In genomic region chr17:29790231-29790740, GRCm38 (mm10) we compare ENCODE assay signal across 12 mouse cellular contexts.
DNase-seq lines count a peak whose midpoint lies in the region; ATAC-seq and TF ChIP-seq lines count a peak whose summit lies in the region.
"Had no signal": no experiment of that assay in that cellular context is flagged by ENCODE, and none has a peak within 500 bp of the region (broad histone marks: within the 10 kb centered on the region; RNA-seq: fewer than 3 reads in every experiment).

No protein-coding gene starts in this region.

- TF ChIP-seq POLR2A in thymus, adult 2 months (IDR thresholded peaks at IDR 0.05; ENCODE audit: control insufficient read depth, extremely low read depth, insufficient read depth, low read length, poor library complexity), result no peak

- 84% methylated on average over 12 of the region's 12 CpGs for WGBS in hindbrain, embryonic 13.5 days
- whole genome bisulfite sequencing in hindbrain, embryonic 16.5 days, result 72% methylated on average over 12 of the region's 12 CpGs
- 51% methylated on average over 12 of the region's 12 CpGs for WGBS in heart, embryonic 16.5 days
- WGBS in thymus, adult 2 months, result 94% methylated on average over 12 of the region's 12 CpGs

- H3K4me3 ChIP-seq in hindbrain, embryonic 13.5 days, result no peak overlapping the region
- no peak overlapping the region for H3K4me3 ChIP-seq in hindbrain, embryonic 16.5 days (ENCODE audit: low read length)
- H3K4me3 ChIP-seq in heart, embryonic 16.5 days (ENCODE audit: low read length), result no peak overlapping the region
- H3K4me3 ChIP-seq in thymus, adult 2 months (ENCODE audit: control insufficient read depth, insufficient read depth, low read length), result no peak overlapping the region
- H3K4me3 ChIP-seq: liver, embryonic 12.5 days had no signal

- H3K27me3 ChIP-seq in hindbrain, embryonic 13.5 days, result no peaks in the 10 kb centered on the region
- H3K27me3 ChIP-seq in hindbrain, embryonic 16.5 days (replicated peaks; ENCODE audit: control insufficient read depth, insufficient read depth, low read length), result no peaks in the 10 kb centered on the region
- no peaks in the 10 kb centered on the region; the same call in 1 of the 2 replicates for H3K27me3 ChIP-seq in heart, embryonic 16.5 days (ENCODE audit: control insufficient read depth, insufficient read depth, low read length)
- no peaks in the 10 kb centered on the region for H3K27me3 ChIP-seq in thymus, adult 2 months (ENCODE audit: control insufficient read depth, insufficient read depth, low read length)

- no peak for TF ChIP-seq CTCF in thymus, adult 2 months (IDR thresholded peaks at IDR 0.05; ENCODE audit: borderline replicate concordance, control insufficient read depth, extremely low read depth, insufficient read depth, low read length, poor library complexity)

- peak; percentile 73 for DNase-seq in brain, adult 2 months (ENCODE audit: low read depth, low spot score)
- DNase-seq in cerebellum, adult 9-10 months, result peak; percentile 78
- DNase-seq in B cell, adult 2 months, result no peak
- no peak for DNase-seq in thymus, adult 2 months
- DNase-seq: kidney, adult 11 months; kidney, postnatal 36 days; midbrain, embryonic 14.5 days; right cerebral cortex, postnatal 14 days had no signal

- H3K27ac ChIP-seq in hindbrain, embryonic 13.5 days, result 0 out of 2 replicates have a peak overlapping the region, but pooled peaks have one; percentile 4
- no peak overlapping the region for H3K27ac ChIP-seq in hindbrain, embryonic 16.5 days (ENCODE audit: low read depth, low read length)
- peak overlapping the region; percentile 79 for H3K27ac ChIP-seq in heart, embryonic 16.5 days (ENCODE audit: low read length)
- H3K27ac ChIP-seq in thymus, adult 2 months (ENCODE audit: control insufficient read depth, insufficient read depth, low read length), result no peak overlapping the region
- H3K27ac ChIP-seq: liver, embryonic 12.5 days had no signal

- no peaks in the 10 kb centered on the region for H3K36me3 ChIP-seq in hindbrain, embryonic 13.5 days
- no peaks in the 10 kb centered on the region for H3K36me3 ChIP-seq in hindbrain, embryonic 16.5 days (ENCODE audit: control insufficient read depth, insufficient read depth, low read length)
- H3K36me3 ChIP-seq in heart, embryonic 16.5 days (ENCODE audit: control insufficient read depth, insufficient read depth), result no peaks in the 10 kb centered on the region
- H3K36me3 ChIP-seq in thymus, adult 2 months (ENCODE audit: control insufficient read depth, insufficient read depth, low read length), result no peaks in the 10 kb centered on the region
- H3K36me3 ChIP-seq: liver, embryonic 12.5 days had no signal

- ATAC-seq in hindbrain, embryonic 13.5 days (ENCODE audit: low FRiP score), result no peak
- ATAC-seq in hindbrain, embryonic 16.5 days, result no peak
- peak; percentile 82 for ATAC-seq in heart, embryonic 16.5 days (replicated peaks; ENCODE audit: extremely low read depth, insufficient read depth, low FRiP score)
- ATAC-seq: liver, embryonic 12.5 days had no signal

- no peak overlapping the region for H3K9ac ChIP-seq in hindbrain, embryonic 13.5 days
- H3K9ac ChIP-seq in hindbrain, embryonic 16.5 days (ENCODE audit: low read depth, low read length), result no peak overlapping the region
- no peak overlapping the region for H3K9ac ChIP-seq in heart, embryonic 16.5 days (ENCODE audit: low read length)
- H3K9ac ChIP-seq: liver, embryonic 12.5 days had no signal

- H3K4me1 ChIP-seq in hindbrain, embryonic 13.5 days (replicated peaks), result peaks cover 19% of the 10 kb centered on the region
- H3K4me1 ChIP-seq in hindbrain, embryonic 16.5 days (ENCODE audit: control insufficient read depth, insufficient read depth, low read depth, low read length), result peaks cover 11% of the 10 kb centered on the region
- H3K4me1 ChIP-seq in heart, embryonic 16.5 days (ENCODE audit: control insufficient read depth, insufficient read depth, low read length), result peaks cover 8% of the 10 kb centered on the region
- no peaks in the 10 kb centered on the region for H3K4me1 ChIP-seq in thymus, adult 2 months (replicated peaks; ENCODE audit: control insufficient read depth, insufficient read depth, low read length)

- H3K9me3 ChIP-seq in hindbrain, embryonic 13.5 days, result no peaks in the 10 kb centered on the region
- no peaks in the 10 kb centered on the region for H3K9me3 ChIP-seq in hindbrain, embryonic 16.5 days (ENCODE audit: control insufficient read depth, low read length)
- H3K9me3 ChIP-seq in heart, embryonic 16.5 days (replicated peaks; ENCODE audit: control insufficient read depth, low read length), result peaks cover 5% of the 10 kb centered on the region; the same call in 1 of the 2 replicates
- H3K9me3 ChIP-seq: liver, embryonic 12.5 days had no signal

- no peak overlapping the region for H3K4me2 ChIP-seq in hindbrain, embryonic 13.5 days
- H3K4me2 ChIP-seq in hindbrain, embryonic 16.5 days (ENCODE audit: low read length), result no peak overlapping the region
- no peak overlapping the region for H3K4me2 ChIP-seq in heart, embryonic 16.5 days (ENCODE audit: low read depth, low read length)
- H3K4me2 ChIP-seq: liver, embryonic 12.5 days had no signal

Comparison
In these comparisons a context has a peak if more than half of its experiments do, and no peak if none do; other contexts are left out.
1. H3K27ac ChIP-seq: peak in hindbrain, embryonic 13.5 days (single experiment) and heart, embryonic 16.5 days (single experiment); none in hindbrain, embryonic 16.5 days (single experiment) and thymus, adult 2 months (single experiment).
2. DNase-seq: peak in brain, adult 2 months (single experiment) and cerebellum, adult 9-10 months (single experiment); none in B cell, adult 2 months (0 of 2) and thymus, adult 2 months (single experiment).